Mouse (Mus musculus) E14TG2a.4 (cell line): Measurements from ENCODE around the gene Mrtfa.

Experiments used
- CTCF ChIP-seq: conservative IDR thresholded peaks from 2 replicates; pipeline ENCODE4 v1.5.1; 2014; ENCODE audit warnings: low read length
- NANOG ChIP-seq: IDR thresholded peaks from 2 replicates; pipeline ENCODE4 v1.6.1; 2014; ENCODE audit warnings: borderline replicate concordance, low read length, mixed read lengths
- POU5F1 ChIP-seq: IDR thresholded peaks from 2 replicates; pipeline ENCODE4 v1.6.1; 2014; ENCODE audit warnings: low read length, borderline replicate concordance

- no peak for TF ChIP-seq CTCF
- no peak for TF ChIP-seq POU5F1
- TF ChIP-seq NANOG = no peak
Measured at GRCm38 (mm10) chr15:81099269-81099668, 91.3 kb downstream of the Mrtfa start.
